Comparison of ENCODE assay signal across 8 mouse cellular contexts in the genomic region with DNA sequence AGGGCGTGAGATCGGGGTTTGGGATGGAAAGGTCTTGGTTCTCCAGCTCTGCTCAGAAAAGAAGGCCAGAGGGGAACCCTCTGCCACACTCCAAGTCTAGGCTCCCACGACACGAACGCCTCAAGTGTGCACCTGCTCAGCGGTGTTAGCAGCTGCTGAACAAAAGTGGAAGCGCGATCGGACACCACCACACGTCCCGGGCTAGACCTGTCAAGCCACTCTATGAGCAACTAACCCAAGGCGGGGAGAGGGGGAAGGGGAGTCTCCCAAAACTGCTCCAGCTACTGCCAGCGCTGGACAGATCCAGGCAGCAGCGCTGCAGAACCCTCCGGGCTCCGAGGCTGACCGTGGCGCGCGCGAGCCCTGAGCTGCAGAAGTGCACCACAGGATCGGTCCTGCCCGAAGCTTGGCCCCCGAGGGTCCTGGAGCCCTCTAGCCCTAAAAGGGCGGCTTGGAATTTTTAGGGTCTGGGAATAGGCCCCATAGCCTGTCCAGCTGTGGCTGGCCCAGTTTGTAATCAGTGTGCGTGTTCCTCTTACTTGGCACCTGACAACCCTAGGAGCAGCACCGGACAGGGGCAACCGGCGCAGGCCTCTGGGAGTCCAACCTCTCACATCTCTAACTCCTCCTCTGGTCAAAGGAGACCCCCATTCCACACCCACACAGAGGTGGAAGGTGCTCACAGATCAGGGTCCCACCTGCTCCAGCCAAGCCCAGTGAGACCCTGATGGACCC. TPM values are rescaled to one million over a fixed set of nuclear protein-coding genes. Genes with fewer than 3 reads are reported as not detected.
DNase-seq lines count a peak whose midpoint lies in the region; ATAC-seq and TF ChIP-seq lines count a peak whose summit lies in the region.

No protein-coding gene starts in this region.

- peaks cover 16% of the 10 kb centered on the region for H3K4me1 ChIP-seq in kidney, embryonic 16.5 days (ENCODE audit: insufficient read depth, low read length)
- H3K4me1 ChIP-seq in forebrain, embryonic 16.5 days (replicated peaks; ENCODE audit: control insufficient read depth, insufficient read depth, low read length): peaks cover 28% of the 10 kb centered on the region
- H3K4me1 ChIP-seq in liver, adult 2 months (ENCODE audit: control insufficient read depth, insufficient read depth, low read length): peaks cover 24% of the 10 kb centered on the region

- H3K27me3 ChIP-seq in kidney, embryonic 16.5 days (ENCODE audit: insufficient read depth, low read length): peaks cover 68% of the 10 kb centered on the region
- H3K27me3 ChIP-seq in forebrain, embryonic 16.5 days (replicated peaks; ENCODE audit: control insufficient read depth, insufficient read depth, low read length): peaks cover 36% of the 10 kb centered on the region
- H3K27me3 ChIP-seq in liver, adult 2 months (ENCODE audit: control insufficient read depth, insufficient read depth, low read length): no peaks in the 10 kb centered on the region

- TF ChIP-seq POLR2A in liver, adult 2 months (IDR thresholded peaks at IDR 0.05; ENCODE audit: extremely low read depth, insufficient read depth, low read length): no peak

- TF ChIP-seq CTCF in liver, adult 2 months (IDR thresholded peaks at IDR 0.05; ENCODE audit: low read depth, low read length): no peak

- H3K9me3 ChIP-seq in kidney, embryonic 16.5 days (ENCODE audit: low read length): no peaks in the 10 kb centered on the region
- no peaks in the 10 kb centered on the region for H3K9me3 ChIP-seq in forebrain, embryonic 16.5 days (ENCODE audit: control insufficient read depth, low read length)

- WGBS in kidney, embryonic 16.5 days: 3% methylated on average over 29 of the region's 29 CpGs
- 2% methylated on average over 29 of the region's 29 CpGs for WGBS in forebrain, embryonic 16.5 days
- 3% methylated on average over 29 of the region's 29 CpGs for WGBS in liver, adult 2 months

- no peaks in the 10 kb centered on the region for H3K36me3 ChIP-seq in kidney, embryonic 16.5 days (ENCODE audit: insufficient read depth, low read length)
- H3K36me3 ChIP-seq in forebrain, embryonic 16.5 days (ENCODE audit: control insufficient read depth, insufficient read depth): no peaks in the 10 kb centered on the region
- H3K36me3 ChIP-seq in liver, adult 2 months (ENCODE audit: control insufficient read depth, insufficient read depth, low read length): no peaks in the 10 kb centered on the region

- ATAC-seq in kidney, embryonic 16.5 days (ENCODE audit: low FRiP score, low TSS enrichment): peak; percentile 57
- peak; percentile 9 for ATAC-seq in forebrain, embryonic 16.5 days
- ATAC-seq in monocyte, adult 5-6 weeks (replicated peaks; ENCODE audit: insufficient number of reproducible peaks, low FRiP score, low TSS enrichment, poor library complexity, severe bottlenecking): no peak

- H3K9ac ChIP-seq in kidney, embryonic 16.5 days (replicated peaks; ENCODE audit: low read length): no peak overlapping the region
- H3K9ac ChIP-seq in forebrain, embryonic 16.5 days (replicated peaks; ENCODE audit: low read depth, low read length): peak overlapping the region; percentile 79
- H3K9ac ChIP-seq in liver, adult 2 months (ENCODE audit: low read depth, low read length): peak overlapping the region; percentile 67

- H3K79me2 ChIP-seq in liver, adult 2 months (ENCODE audit: control insufficient read depth, insufficient read depth, low read length): no peaks in the 10 kb centered on the region

- H3K27ac ChIP-seq in kidney, embryonic 16.5 days (ENCODE audit: low read length): no peak overlapping the region
- peak overlapping the region; percentile 22; the same call in 1 of the 2 replicates for H3K27ac ChIP-seq in forebrain, embryonic 16.5 days (ENCODE audit: low read length)
- no peak overlapping the region for H3K27ac ChIP-seq in liver, adult 2 months (replicated peaks; ENCODE audit: insufficient read depth, low read depth, low read length)

- peak overlapping the region; percentile 96; the same call in 1 of the 2 replicates for H3K4me2 ChIP-seq in kidney, embryonic 16.5 days (replicated peaks; ENCODE audit: low read depth, low read length)
- peak overlapping the region; percentile 76 for H3K4me2 ChIP-seq in forebrain, embryonic 16.5 days (ENCODE audit: low read length)

- no peak for DNase-seq in kidney, postnatal 14 days
- DNase-seq in cerebellum, adult 9-11 months: peak; percentile 69
- DNase-seq in liver, adult 2 months (ENCODE audit: extremely low read depth, low read depth, low spot score): peak; percentile 56
- peak; percentile 51 for DNase-seq in right cerebral cortex, postnatal 4 days
- DNase-seq in T-cell, adult 2 months (ENCODE audit: low spot score): no peak

- H3K4me3 ChIP-seq in kidney, embryonic 16.5 days (ENCODE audit: low read length): peak overlapping the region; percentile 53; the same call in 1 of the 2 replicates
- H3K4me3 ChIP-seq in forebrain, embryonic 16.5 days (replicated peaks; ENCODE audit: low read length): peak overlapping the region; percentile 70
- H3K4me3 ChIP-seq in liver, adult 2 months (ENCODE audit: insufficient read depth, low read depth, low read length): peak overlapping the region; percentile 66

RNA-seq across cellular contexts. Expression of a gene that starts 1.2 kb away (rescaled TPM):
- 0.11 and 0.13 TPM in 2 replicates for polyA plus RNA-seq in kidney, embryonic 16.5 days (2015; fragmentation: Nextera tagmentation; extraction: Ambion mirVana)
- 3.9 and 5.5 TPM in 2 replicates for polyA plus RNA-seq in forebrain, embryonic 16.5 days (2015; fragmentation: Nextera tagmentation; extraction: Ambion mirVana)
- 7.7 and 14.2 TPM in 2 replicates for total RNA-seq in liver, adult 2 months (2014; rRNA removed)
- 10.9 and 15.0 TPM in 2 replicates for polyA plus RNA-seq in liver, adult 2 months (2012; rRNA removed)
- not detected in 3 replicates for total RNA-seq in monocyte, adult 5-6 weeks (2017)

Comparison
In these comparisons a context has a peak if more than half of its experiments do, and no peak if none do; other contexts are left out.
1. DNase-seq: peak in cerebellum, adult 9-11 months (single experiment), liver, adult 2 months (single experiment) and right cerebral cortex, postnatal 4 days (single experiment); none in kidney, postnatal 14 days (single experiment) and T-cell, adult 2 months (single experiment).
2. Peak in every context shown above with its lines, with median percentiles within 50 percentile points of each other: H3K4me3 ChIP-seq.